Mouse (Mus musculus) Patski (cell line): Measurements from ENCODE around the gene Asb9. TPM values are rescaled to one million over a fixed set of nuclear protein-coding genes. Genes with fewer than 3 reads are reported as not detected.

ENCODE experiments used
- ATAC-seq: fragments of 100-300 bp; one replicate; pipeline ENCODE4 v1.8.0; 2021
- CTCF ChIA-PET: fragments of 350-600 bp; sonication (Branson Sonifier 250); formaldehyde crosslinking; loops from one replicate; lab custom pipeline; 2022; ENCODE audit warnings: inconsistent platforms; lab: Charles Lee
- POLR2A ChIA-PET: fragments of 350-600 bp; sonication (Branson Sonifier 250); formaldehyde crosslinking; loops from one replicate; lab custom pipeline; 2022; ENCODE audit warnings: antibody characterized with exemption, inconsistent platforms; lab: Charles Lee
- DNase-seq: peaks from one replicate; pipeline ENCODE4 v3.0.0-alpha.2; 2011; ENCODE audit warnings: low read depth, low spot score
- H3K27me3 ChIP-seq: fragments of 371-371 bp; one replicate; pipeline ENCODE4 v1.5.1; 2021
- CTCF ChIP-seq: fragments of 100-300 bp; IDR thresholded peaks from one replicate; pipeline ENCODE4 v1.5.1; 2021
- in situ Hi-C: fragments of 300-500 bp; cut with MboI; formaldehyde crosslinking; loops from 3 replicates; pipeline ENCODE4 v1.11.1; 2018; ENCODE audit warnings: low pct_unique_long_range_greater_than_20kb, mixed read lengths
- polyA plus RNA-seq: library from polyadenylated mRNA; unstranded; gene quantifications from one replicate; pipeline ENCODE4 v1.2.3, GENCODE M21; 2021

Asb9 gene
- polyA plus RNA-seq = 0.51 TPM

DNA sequence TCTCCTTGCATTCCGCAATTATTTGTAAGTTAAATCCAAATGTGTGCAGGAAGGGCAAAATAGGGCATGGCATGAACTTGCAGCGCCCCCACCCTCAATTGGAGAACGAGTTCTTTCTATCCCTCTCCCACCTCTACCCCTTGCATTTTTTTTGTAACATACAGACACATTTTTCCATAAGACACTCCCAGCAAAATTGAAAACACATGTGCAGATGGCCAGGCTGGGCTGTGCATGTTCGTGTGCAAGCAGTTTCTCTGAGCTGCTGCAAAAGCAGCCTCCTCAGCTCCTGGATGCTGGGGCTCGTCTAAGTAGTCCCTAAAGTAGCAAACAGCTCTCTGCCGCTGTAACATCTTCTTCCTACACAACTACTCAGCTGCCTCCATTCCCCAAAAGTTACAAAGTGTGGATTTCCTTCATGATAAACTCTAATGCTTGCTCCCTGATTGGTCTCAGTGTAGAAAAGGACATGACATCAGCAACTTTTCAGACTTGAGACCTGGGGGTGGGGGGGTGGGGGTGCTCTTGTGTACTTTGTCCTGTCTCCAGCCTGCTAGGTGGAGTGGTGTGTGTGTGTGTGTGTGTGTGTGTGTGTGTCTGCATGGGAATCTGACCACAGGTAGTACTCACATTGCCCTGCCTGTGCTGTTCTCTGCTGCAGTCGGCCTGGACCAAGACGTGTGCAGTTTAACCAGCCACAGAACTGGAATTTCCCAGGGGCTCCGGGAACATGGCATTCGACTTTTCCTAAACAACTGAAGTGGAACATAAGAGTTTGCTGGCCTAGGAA is at the start of gene Asb9:
Gene Asb9, plus strand, starts transcription at position 619 of the 790 bp plus-strand sequence.
- DNase-seq (no peak), ATAC-seq (no peak)
- no peak for TF ChIP-seq CTCF
- H3K27me3 ChIP-seq = peaks cover 16% of the 10 kb centered on the region
- ChIA-PET POLR2A (no interaction called here), CTCF (no interaction called here)
- in situ Hi-C loops = no loop called here

DNA sequence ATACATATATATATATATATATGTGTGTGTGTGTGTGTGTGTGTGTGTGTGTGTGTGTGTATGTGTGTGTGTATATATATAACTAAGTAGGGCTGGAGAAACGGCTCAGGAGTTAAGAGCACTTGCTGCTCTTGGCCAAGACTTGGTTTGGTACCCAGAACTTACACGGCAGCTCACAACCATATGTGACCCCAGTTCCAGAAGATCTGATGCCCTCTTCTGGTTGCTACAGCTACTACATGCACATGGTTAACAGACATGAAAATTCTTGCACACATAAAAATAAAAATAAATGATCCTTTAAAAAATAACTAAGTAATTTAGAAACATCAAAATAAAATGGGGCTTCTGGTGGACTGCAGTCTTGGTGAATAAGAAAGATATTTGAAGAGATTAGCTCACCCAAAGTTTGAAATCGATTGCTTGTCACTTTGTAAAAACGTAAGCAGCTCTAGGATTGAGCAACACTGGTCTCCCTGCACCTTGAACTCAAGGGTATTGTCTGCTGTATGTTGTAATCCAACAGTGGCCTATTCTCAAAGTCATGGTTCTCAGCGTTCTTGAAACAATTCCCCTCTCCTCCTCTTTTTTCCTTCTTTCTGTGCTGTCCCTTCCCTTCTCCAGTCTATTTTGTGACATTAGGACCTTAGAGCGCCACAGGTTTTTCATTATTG is 46.8 kb upstream of the Asb9 start:
- peaks cover 7% of the 10 kb centered on the region for H3K27me3 ChIP-seq
- no peak for TF ChIP-seq CTCF
- DNase-seq = no peak
- no peak for ATAC-seq
- ChIA-PET CTCF (interaction anchor here (0.8 to 1.2 kb wide), 2 partner anchors 9 to 275 kb away, joined by 3 to 4 read pairs; no protein-coding TSS in a partner anchor), POLR2A (no interaction called here)
- in situ Hi-C loops = no loop called here

DNA sequence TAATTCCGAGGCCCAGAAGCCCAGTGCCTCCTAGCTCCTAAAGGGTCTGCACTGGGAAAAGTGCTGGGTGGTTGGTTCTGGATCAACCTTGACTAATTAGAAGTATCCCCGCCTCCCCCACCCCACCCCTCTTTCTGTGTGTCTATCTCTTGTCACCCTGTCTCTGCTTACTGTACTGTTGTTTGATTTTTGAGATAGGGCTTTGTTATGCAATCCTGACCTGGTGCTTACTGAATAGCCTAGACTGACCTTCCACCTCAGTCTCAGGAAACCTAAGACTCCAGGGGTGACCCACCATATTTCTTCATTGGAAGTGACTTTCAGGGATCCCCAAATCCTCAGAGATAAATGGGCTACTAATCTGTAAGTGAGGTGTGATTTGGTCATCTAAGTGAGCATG is 3.9 kb upstream of the Asb9 start:
- ChIA-PET POLR2A (no interaction called here), CTCF (no interaction called here)
- no peak for DNase-seq
- in situ Hi-C loops = no loop called here
- TF ChIP-seq CTCF = no peak
- H3K27me3 ChIP-seq = peaks cover 12% of the 10 kb centered on the region
- ATAC-seq = no peak

DNA sequence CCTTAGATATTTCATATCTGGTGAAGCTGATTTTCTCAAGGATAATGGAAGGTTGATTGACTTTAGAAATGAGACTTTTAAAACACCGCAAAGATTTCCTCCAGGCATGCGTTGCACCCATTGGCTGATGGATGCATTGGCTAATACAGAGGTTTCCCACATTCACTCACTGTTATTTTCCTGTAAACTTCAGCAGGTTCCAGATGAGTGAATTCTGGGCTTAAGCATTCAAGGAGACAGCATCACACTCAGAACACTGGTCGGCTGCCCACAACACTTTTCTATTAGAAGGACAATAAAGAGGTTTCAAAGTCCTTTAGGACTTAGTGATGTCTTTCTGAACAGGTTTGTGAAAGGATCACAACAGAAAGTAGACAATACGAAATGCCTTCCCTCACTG is 941 bp downstream of the Asb9 start:
- no peak for TF ChIP-seq CTCF
- H3K27me3 ChIP-seq = peaks cover 13% of the 10 kb centered on the region
- no peak for DNase-seq
- CTCF ChIA-PET = no interaction called here
- ATAC-seq = peak; percentile 38
- POLR2A ChIA-PET = no interaction called here
- in situ Hi-C loops = no loop called here

DNA sequence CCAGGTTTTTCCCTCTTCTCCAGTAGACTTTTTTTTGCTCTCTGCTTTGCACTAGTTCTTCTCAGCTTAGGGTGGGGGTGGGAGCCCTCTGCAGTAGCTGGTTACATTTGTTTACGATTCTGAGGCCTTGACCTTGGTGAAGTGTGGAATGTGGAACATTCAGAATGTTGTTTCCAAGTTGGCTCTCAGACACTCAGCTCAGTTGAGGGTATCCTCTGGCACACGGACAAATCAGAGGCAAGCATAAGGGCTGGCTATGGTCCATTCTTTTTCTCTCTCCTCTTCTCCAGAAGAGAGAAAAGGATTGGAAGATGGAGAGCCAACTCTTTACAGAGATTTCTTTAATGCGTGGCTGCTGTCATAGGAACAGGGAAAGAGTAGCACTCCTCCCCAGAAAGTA is 2.6 kb downstream of the Asb9 start:
- no peak for TF ChIP-seq CTCF
- DNase-seq (no peak), ATAC-seq (peak; percentile 50)
- in situ Hi-C loops = no loop called here
- CTCF ChIA-PET = no interaction called here
- peaks cover 17% of the 10 kb centered on the region for H3K27me3 ChIP-seq
- POLR2A ChIA-PET = no interaction called here

DNA sequence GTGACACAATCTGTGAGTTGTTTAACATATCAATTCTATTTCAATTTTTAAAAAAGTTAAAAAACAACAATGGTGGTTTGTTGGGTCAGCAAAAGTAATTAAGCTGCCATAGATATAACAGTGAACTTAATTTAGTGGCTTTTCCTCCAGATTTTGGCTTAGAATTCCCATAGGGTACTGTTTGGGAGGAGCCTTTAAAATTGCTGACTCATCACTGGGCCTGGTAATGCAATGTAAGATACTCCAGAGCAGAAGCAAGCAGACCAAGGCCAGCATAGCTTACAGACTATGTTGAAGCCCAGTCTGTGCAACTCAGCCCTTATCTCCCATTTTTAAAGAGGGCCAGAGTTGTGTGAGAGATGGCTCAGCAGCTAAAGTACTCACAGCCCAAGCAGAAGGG is 16.0 kb downstream of the Asb9 start:
- TF ChIP-seq CTCF = no peak
- CTCF ChIA-PET = no interaction called here
- POLR2A ChIA-PET = no interaction called here
- in situ Hi-C loops = no loop called here
- no peak for DNase-seq
- H3K27me3 ChIP-seq = peaks cover 7% of the 10 kb centered on the region
- no peak for ATAC-seq

DNA sequence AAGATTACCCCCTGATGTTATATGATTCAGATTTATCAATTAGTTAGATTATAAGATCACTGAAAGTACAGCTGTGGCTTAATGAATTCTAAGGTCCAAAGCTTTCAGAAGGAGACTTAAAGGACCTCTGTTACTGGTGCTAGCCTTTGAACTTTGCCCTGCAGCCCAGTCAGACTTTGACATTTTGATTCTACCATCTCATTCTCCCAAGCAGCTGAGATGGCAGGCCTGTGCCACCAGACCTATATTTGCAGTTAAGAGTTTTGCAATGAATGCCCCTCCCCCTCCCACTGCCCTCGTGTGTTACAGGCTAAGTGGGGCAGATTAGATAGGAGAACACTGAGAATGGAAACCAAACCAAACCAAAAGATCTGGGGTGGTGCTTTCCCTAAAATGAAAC is 20.4 kb downstream of the Asb9 start:
- H3K27me3 ChIP-seq = peaks cover 19% of the 10 kb centered on the region
- DNase-seq (no peak), ATAC-seq (no peak)
- ChIA-PET CTCF (no interaction called here), POLR2A (no interaction called here)
- in situ Hi-C loops = loop anchor here (25.0 kb wide), 2 partner anchors 1836 to 1911 kb away; partner anchors contain the start of genes Ofd1 and Trappc2
- TF ChIP-seq CTCF = no peak

DNA sequence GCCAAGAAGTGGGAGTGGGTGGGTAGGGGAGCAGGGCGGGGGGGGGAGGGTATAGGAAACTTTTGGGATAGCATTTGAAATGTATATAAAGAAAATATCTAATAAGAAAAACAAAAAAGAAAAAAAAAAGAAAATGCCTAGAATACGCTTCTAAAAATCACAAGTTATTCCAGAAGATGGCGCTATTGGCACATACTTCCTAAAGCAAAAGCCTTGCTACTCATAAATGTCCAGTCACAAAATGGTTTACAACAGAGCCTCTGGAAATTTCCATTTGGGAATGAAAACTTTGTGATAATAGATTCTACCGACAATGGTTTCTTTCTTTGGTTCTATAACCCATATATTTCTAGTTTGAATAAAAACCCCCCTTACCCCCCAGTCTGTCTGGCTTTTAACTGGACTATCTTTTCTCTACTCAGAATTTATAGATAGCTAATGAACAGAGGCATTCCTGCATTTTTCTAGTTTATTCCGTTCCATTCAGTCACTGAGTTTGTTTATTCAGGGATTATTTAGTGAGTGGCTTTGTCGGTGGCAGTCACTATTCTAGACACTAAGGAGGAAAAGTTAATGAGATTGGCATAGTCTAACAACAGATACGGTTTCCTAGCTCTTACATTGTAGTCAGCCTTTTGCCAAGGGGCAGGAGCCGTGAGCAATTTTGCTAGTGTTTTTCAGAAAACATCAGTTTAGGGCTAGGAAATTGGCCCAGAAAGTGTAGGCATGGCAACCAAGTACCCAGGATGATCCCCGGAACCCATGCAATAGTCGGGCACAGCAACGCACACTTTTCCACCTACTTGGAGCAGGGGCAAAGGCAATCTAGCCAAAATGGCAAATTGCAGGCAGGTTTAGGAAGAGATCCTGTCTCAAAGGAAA is 35.5 kb downstream of the Asb9 start:
- ATAC-seq (no peak), DNase-seq (no peak)
- POLR2A ChIA-PET = no interaction called here
- CTCF ChIA-PET = no interaction called here
- TF ChIP-seq CTCF = peak; percentile 48
- H3K27me3 ChIP-seq = peaks cover 23% of the 10 kb centered on the region
- in situ Hi-C loops = loop anchor here (5.0 to 25.0 kb wide), 3 partner anchors 1626 to 1896 kb away; partner anchors contain the start of genes Ofd1 and Trappc2

DNA sequence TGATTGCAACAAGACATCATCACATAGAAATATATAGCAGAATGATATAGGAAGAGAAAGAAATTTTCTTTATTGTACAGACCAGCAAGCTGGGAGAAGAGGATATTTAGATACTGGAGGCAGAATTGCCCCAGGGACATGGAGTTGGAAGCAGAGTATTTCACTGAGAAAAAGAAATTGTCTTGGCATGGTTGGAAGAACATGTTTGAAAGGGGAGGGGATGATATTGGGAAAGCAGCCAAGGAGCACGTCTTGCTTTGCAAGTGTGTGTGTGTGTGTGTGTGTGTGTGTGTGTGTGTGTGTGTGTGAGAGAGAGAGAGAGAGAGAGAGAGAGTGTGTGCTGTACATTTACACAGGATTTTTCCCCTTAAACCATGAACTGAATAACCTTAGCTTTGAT is 64.1 kb downstream of the Asb9 start:
- ChIA-PET CTCF (no interaction called here), POLR2A (no interaction called here)
- ATAC-seq (no peak), DNase-seq (no peak)
- no peaks in the 10 kb centered on the region for H3K27me3 ChIP-seq
- TF ChIP-seq CTCF = no peak
- in situ Hi-C loops = no loop called here

DNA sequence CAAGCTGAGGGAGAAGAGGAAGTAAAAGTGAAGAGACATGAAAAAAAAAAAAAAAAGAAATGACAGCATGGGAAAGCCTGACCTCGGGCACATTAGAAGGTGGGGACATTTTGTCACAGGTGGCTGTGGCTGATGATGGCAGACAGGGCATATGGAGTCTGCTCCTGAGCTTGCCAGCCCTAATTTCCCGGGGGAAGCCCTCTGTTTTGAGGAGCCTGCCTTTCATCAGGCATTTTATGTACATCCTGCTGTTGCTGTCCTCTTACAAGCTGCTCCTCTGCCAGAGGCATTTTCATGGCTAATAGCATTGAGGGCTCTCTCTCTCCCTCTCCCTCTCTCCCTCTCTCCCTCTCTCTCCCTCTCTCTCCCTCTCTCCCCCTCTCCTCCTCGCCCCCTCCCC is 70.8 kb downstream of the Asb9 start:
- TF ChIP-seq CTCF = no peak
- ATAC-seq (no peak), DNase-seq (no peak)
- CTCF ChIA-PET = no interaction called here
- peaks cover 15% of the 10 kb centered on the region for H3K27me3 ChIP-seq
- in situ Hi-C loops = no loop called here
- POLR2A ChIA-PET = interaction anchor here (0.7 kb wide), 1 partner anchor 350 kb away, joined by 4 read pairs; no protein-coding TSS in a partner anchor

Other genes with a start within 250 kb of the Asb9 start
- gene Bmx, start 248.1 kb upstream of the Asb9 start, polyA plus RNA-seq = not detected
- gene Pir, start 237.0 kb upstream of the Asb9 start, polyA plus RNA-seq = not detected
- 0.12 TPM for gene Vegfd, start 132.9 kb upstream of the Asb9 start, polyA plus RNA-seq
- gene Piga, start 86.5 kb upstream of the Asb9 start, polyA plus RNA-seq = 7.8 TPM
- not detected for gene Asb11, start 69.3 kb upstream of the Asb9 start, polyA plus RNA-seq